Mouse (Mus musculus) ovary, postnatal 14 days (tissue): ENCODE results near the gene Apobr.

Source experiments
- DNase-seq: peaks from one replicate; pipeline ENCODE4 v3.0.0; 2022; ENCODE audit warnings: low spot score

The Apobr gene

GRCm38 (mm10) chr7:126584506-126584977, at the start of gene Apobr:
Apobr (plus strand) TSS chr7:126584942.
- DNase-seq: no peak

DNA sequence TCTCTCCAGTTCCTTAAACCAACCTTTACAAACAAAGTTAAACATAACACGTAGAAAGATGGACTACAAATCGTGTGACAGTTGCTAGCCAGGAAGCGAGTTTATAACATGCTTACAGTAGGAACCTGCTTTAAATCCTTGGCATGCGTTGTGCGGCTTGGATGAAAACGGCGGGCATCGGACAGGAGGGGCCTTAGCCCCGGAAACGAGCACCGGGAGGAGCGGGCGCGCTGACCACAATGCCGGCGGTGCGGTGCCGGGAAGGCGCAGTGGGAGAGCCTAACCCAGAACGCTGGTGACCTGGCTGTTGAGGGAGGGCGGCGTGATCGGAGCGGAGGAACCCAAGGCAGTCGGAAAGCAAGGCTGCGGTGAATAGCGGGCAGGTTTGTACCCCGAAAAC, 49.0 kb upstream of the Apobr start:
- DNase-seq: no peak

DNA sequence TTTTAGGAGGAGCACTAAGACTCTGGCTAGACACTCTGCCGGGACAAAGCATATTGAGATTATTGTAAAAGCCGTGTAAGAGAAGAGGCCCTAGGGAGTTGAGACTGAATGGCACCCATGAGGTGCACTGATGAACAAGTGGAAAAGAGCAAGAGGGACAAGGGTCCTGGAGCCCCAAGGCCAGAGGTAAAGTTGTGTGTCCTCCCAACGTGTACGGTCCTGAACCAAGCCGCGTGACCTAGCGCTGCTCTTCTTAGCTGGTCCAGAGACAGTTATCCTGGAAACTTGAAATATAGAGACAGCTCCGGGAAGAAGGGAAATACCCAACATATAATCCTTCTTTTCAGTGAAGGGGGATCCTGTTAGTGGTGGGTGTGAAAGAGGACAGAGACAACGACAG, 48.3 kb upstream of the Apobr start:
- DNase-seq: no peak

DNA sequence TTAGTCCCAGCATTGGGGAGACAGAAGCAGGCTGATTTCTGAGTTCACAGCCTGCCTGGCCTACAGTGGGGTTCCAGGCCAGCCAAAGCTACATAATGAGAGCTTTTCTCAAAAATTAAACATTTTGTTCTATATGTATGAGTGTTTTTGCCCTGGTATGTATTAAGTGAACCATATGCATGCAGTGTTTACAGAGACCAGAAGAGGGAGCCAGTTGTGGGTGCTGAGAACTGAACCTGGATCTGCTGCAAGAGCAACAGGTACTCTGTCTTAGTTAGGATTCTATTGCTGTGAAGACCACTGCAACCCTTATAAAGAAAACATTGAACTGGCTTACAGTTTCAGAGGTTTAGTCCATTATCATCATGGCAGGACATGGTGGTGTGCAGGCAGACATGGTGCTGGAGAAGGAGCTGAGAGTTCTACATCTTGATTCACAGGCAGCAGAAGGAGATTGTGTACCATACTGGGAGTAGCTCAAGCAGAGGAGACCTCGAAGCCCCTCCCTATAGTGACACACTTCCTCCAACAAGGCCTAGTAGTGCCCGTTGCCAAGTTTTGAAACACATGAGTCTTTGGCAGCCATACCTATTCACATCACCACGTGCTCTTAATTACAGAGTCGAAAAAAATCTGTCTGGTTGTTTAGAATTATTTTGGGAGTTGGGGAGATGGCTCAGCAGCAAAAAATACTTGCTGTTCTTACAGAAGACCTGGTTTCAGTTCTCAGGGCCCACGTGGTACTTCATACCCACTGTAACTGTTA, 46.7 kb upstream of the Apobr start:
- no peak for DNase-seq

DNA sequence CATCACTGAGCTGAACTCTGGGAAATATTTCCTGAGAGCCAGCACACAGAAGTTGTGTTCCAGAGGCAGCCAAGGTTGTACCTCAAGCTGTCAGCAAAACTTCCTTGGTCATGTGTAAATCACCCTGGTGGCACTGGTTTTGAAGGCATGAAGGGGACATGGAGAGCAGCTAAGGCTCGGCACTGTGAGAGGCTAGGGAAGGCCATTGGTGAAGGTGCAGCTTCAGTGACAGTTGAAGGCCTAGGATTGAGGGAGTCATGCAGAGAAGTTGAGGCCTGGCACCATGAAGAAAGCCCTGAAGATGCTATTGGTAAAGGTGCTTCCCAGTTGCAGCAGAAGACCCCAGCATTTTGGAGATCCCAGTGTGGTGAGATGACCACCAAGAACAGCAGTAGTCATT, 43.1 kb upstream of the Apobr start:
- no peak for DNase-seq

DNA sequence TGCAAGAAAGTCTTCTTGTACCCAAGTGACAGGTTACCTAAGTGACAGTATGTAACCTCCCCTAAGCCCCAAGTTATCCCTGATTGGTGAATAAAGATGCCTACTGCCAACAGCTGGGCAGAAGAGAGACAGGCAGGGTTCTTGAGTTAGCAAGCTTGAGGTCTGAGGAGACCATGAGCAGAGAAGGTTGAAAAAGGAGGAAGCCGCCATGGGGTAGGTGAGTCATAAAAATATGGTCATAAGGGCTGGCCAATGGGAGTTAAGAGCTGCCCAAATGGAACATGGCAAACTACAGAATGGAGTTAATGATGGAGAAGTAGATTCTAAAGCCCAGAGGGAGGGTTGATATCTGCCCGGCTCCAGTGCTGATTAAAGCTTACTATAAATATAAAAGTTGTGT, 39.1 kb upstream of the Apobr start:
- DNase-seq: no peak

- no peak for DNase-seq
Observed at GRCm38 (mm10) chr7:126554796-126555195, 29.9 kb upstream of the Apobr start.

DNA sequence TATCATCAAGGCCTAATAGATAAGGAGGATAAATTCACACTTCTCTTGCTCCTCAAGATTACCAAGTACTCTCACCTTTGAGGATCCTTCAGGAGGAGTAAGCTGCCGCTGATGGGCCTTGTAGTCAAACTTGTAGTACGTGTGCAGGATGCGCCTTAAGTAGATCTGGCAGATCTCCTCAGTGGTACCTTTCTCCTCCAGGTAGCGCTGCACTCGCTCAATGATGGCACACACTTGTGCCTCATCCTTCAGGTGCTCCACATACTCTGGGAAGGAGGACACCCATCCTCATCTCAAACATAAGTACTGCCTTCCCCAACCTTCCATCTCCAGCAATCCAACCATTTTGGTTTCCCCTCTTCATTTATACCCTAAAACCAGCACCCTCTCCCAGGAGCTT, 28.1 kb upstream of the Apobr start:
- no peak for DNase-seq

GRCm38 (mm10) chr7:126565693-126566092, 19.0 kb upstream of the Apobr start:
- DNase-seq: no peak

GRCm38 (mm10) chr7:126566094-126566765, 18.5 kb upstream of the Apobr start, which contains the start of gene Eif3c:
Eif3c (minus strand) TSS chr7:126566411.
- DNase-seq: peak; percentile 75

DNA sequence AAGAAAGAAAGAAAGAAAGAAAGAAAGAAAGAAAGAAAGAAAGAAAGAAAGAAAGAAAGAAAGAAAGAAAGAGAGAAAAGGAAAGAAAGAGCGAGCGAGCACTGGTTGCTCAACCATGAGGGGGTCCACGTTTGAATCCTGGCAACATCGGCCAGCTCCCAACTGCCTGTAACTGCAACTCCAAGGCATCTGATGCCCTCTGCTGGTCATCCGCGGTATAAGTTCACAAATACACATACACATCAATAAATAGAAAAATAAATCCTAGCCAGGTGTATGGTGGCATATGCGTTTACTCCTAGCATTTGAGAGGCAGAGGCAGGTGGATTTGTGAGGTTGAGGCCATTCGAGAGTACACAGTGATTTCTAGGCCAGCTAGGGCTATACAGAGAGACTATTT, 7.8 kb upstream of the Apobr start:
- DNase-seq: no peak

GRCm38 (mm10) chr7:126579172-126579571, 5.6 kb upstream of the Apobr start:
- DNase-seq: no peak

- DNase-seq: no peak
Observed at GRCm38 (mm10) chr7:126581661-126582060, 3.1 kb upstream of the Apobr start.

GRCm38 (mm10) chr7:126582759-126583158, 2.0 kb upstream of the Apobr start:
- no peak for DNase-seq

GRCm38 (mm10) chr7:126583251-126583709, 1.5 kb upstream of the Apobr start:
- DNase-seq: peak; percentile 63

DNA sequence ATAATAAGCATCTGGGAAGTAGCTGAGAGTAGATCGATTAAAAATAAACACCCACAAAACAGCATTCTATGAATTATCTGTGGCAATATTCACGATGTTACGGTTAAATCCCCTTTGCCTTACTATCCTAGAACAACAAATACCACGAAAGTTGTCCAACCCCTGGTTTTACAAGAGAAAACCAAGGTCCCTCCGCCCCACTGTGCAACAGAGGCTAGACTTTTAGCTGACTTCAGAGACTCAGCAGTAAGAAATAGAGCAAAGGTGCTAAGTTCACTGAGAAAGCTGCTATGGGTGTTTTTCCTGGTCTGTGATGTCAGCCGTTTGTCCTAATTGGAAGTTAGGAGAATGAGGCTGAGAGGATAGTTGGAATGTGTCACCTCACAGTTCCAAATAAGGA, 981 bp upstream of the Apobr start:
- DNase-seq: no peak

- no peak for DNase-seq
Observed at GRCm38 (mm10) chr7:126585717-126586116, 975 bp downstream of the Apobr start, which contains the start of gene Cln3. Cln3 (minus strand) TSS chr7:126585817.

DNA sequence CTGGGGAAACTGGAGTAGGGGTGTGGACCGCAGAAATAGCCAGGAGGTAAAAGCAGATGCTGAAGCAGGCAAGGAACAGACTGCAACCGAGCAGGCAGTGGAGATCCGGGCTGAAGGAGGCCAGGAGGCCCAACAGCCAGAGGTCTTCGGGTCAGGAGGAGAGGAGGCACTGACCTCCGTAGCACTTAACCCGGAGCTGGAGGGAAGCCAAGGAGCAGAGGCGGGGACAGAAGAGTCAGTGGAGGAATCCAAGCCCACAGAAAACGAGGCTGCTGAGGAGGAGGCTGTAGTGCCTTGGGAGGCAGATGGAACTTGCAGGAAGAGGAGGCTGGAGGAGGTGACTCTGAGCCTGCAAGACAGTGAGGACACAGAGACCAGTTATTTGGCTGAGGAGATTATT, 2.1 kb downstream of the Apobr start:
- no peak for DNase-seq

DNA sequence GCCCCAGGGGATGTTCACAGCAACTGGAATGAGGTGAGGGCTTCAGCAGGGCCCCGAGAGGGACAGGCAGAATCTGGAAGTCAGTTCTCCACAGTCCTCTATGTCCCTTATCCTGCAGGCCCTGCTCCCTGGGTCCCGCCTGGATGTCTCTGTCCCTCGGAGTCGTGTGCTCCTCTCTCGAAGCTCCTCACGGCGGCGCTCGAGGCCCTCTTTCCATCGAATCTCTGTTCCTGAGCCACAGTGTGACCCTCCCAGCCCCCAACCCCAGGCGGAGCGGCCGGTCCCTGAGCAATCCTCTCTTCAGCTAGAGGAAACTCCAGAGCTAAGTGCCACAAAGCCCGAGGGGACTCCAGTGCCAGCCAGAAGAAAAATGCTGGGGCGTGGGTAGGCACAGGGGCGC, 3.0 kb downstream of the Apobr start:
- DNase-seq: peak; percentile 63

- no peak for DNase-seq
Observed at GRCm38 (mm10) chr7:126594862-126595561, 10.3 kb downstream of the Apobr start, which contains the start of gene Il27. Il27 (minus strand) TSS chr7:126594941.

DNA sequence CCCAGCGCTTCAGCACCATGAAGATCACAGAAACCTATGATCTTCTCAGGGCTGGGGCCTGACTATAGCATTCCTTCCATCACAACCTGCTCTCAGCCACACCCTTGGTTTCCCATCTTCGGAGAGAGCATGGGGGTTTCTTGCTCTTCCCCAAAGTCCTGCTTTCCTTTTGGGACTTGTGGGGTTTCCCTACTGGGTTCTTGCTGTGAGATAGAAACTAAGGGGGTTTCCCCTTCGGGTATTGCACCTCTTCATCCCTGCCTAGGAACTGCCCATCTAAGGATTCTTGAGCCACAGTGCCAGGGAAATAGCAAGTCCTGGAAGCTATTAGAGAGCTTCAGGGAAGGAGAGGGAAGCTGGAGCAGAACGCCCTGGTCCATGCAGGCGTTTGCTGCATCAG, 11.1 kb downstream of the Apobr start:
- DNase-seq: no peak

DNA sequence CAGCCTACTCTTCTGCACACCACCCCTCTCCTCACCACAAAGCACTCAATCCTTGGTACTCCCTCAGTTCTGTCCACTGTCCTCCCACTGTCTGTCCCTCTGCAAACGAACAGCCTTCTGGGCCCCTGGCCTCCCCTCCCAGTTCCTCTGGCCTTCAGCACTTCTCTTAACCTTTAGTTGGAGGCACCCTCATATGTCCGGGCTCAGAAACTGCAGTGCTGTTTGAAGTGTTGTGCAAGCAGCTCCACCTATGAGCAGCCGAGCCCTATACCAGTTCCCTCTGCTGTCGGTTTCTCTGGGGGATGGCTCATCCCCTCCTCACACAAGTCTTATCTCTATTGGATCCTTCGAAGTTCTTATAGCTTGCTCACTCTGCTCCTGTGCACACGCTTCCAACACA, 11.7 kb downstream of the Apobr start:
- no peak for DNase-seq

GRCm38 (mm10) chr7:126598919-126599318, 14.2 kb downstream of the Apobr start:
- DNase-seq: no peak
